Comparison of ENCODE assay signal across 8 mouse cellular contexts in the genomic region with DNA sequence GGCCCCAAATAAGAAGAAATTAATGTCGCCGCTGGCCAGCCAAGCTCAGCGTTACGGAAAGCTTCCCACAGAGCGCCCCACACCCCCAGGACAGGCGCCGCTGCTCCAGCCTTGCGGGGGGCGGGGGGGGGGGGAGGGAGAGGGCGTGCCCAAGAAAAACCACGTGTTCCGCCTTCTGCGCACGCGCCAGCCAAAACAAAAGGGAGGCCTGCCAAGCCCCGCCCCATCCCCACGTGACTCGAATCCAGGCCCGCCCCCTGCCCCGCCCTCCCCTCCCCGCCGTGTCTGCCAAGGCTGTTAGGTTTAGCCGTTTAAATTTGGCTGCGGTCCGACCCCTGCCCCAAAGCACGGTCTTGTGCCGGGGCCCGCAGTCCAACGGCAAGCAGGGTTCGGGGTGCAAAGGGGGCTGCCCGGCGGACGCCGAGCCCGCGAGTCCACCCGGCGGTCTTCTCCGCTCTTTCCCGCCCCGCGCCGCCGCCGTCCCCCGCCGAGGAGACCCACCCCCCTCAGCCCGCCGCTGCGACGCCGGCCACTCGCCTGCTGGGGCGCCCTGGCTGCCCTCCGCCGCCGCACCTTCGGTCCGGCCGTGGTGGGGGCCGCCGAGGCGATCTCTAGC. TPM values are rescaled to one million over a fixed set of nuclear protein-coding genes. Genes with fewer than 3 reads are reported as not detected.
DNase-seq lines count a peak whose midpoint lies in the region; ATAC-seq and TF ChIP-seq lines count a peak whose summit lies in the region.

No protein-coding gene starts in this region.

- no peak for TF ChIP-seq EP300 in heart, adult 2 months (IDR thresholded peaks at IDR 0.05; ENCODE audit: insufficient read depth, low read depth, low read length)

- intact Hi-C loops in heart, adult 2 months (cut with DNase I) = loop anchor here (2.0 to 5.0 kb wide), 4 partner anchors 35 to 116 kb away; partner anchors contain the start of genes Acadl and Rpe

- peaks cover 7% of the 10 kb centered on the region for H3K27me3 ChIP-seq in embryonic facial prominence, embryonic 13.5 days
- H3K27me3 ChIP-seq in heart, adult 2 months (ENCODE audit: control insufficient read depth, insufficient read depth, low read length) = no peaks in the 10 kb centered on the region
- peaks cover 6% of the 10 kb centered on the region; the same call in 1 of the 2 replicates for H3K27me3 ChIP-seq in limb, embryonic 13.5 days
- no peaks in the 10 kb centered on the region for H3K27me3 ChIP-seq in midbrain, embryonic 15.5 days (replicated peaks)

- under 1% methylated on average over 45 of the region's 63 CpGs for WGBS in embryonic facial prominence, embryonic 13.5 days
- WGBS in heart, adult 2 months = 1% methylated on average over 45 of the region's 63 CpGs
- under 1% methylated on average over 57 of the region's 63 CpGs for WGBS in limb, embryonic 13.5 days
- under 1% methylated on average over 57 of the region's 63 CpGs for WGBS in midbrain, embryonic 15.5 days

- peak; percentile 84 for ATAC-seq in embryonic facial prominence, embryonic 13.5 days (ENCODE audit: insufficient number of reproducible peaks, insufficient read depth, low FRiP score, low TSS enrichment, low read depth)
- peak; percentile 88 for ATAC-seq in limb, embryonic 13.5 days (ENCODE audit: low FRiP score, low read depth)
- peak; percentile 91 for ATAC-seq in midbrain, embryonic 15.5 days (replicated peaks)

- H3K4me3 ChIP-seq in embryonic facial prominence, embryonic 13.5 days = peak overlapping the region; percentile 76
- peak overlapping the region; percentile 80 for H3K4me3 ChIP-seq in heart, adult 2 months
- peak overlapping the region; percentile 74 for H3K4me3 ChIP-seq in limb, embryonic 13.5 days
- H3K4me3 ChIP-seq in midbrain, embryonic 15.5 days = peak overlapping the region; percentile 78

- H3K9ac ChIP-seq in embryonic facial prominence, embryonic 13.5 days = peak overlapping the region; percentile 90
- peak overlapping the region; percentile 99 for H3K9ac ChIP-seq in heart, adult 2 months (ENCODE audit: low read depth, low read length)
- peak overlapping the region; percentile 92 for H3K9ac ChIP-seq in limb, embryonic 13.5 days
- H3K9ac ChIP-seq in midbrain, embryonic 15.5 days = peak overlapping the region; percentile 76

- DNase-seq in 416B (ENCODE audit: low read depth) = peak; percentile 92
- DNase-seq in adrenal gland, postnatal 4 days (ENCODE audit: low spot score in 2 of 2) = peak; percentile 93 to 96
- peak; percentile 92 to 94 for DNase-seq in heart, adult 2 months
- DNase-seq in kidney, adult 9 months = peak; percentile 91
- peak; percentile 85 to 89 for DNase-seq in spleen, adult 18-20 months

- peak; percentile 79 for TF ChIP-seq POLR2A in heart, adult 2 months (IDR thresholded peaks at IDR 0.05; ENCODE audit: insufficient read depth, low read depth, low read length)

- H3K4me1 ChIP-seq in embryonic facial prominence, embryonic 13.5 days = peaks cover 12% of the 10 kb centered on the region
- H3K4me1 ChIP-seq in heart, adult 2 months (ENCODE audit: control insufficient read depth, insufficient read depth, low read length) = peaks cover 5% of the 10 kb centered on the region
- H3K4me1 ChIP-seq in limb, embryonic 13.5 days = peaks cover 16% of the 10 kb centered on the region
- peaks cover 34% of the 10 kb centered on the region for H3K4me1 ChIP-seq in midbrain, embryonic 15.5 days

- H3K36me3 ChIP-seq in embryonic facial prominence, embryonic 13.5 days = no peaks in the 10 kb centered on the region
- H3K36me3 ChIP-seq in heart, adult 2 months (ENCODE audit: control insufficient read depth, insufficient read depth, low read length) = peaks cover 8% of the 10 kb centered on the region
- no peaks in the 10 kb centered on the region for H3K36me3 ChIP-seq in limb, embryonic 13.5 days
- no peaks in the 10 kb centered on the region for H3K36me3 ChIP-seq in midbrain, embryonic 15.5 days (replicated peaks)

- TF ChIP-seq CTCF in heart, adult 2 months (IDR thresholded peaks at IDR 0.05) = peak; percentile 37

- H3K79me2 ChIP-seq in heart, adult 2 months (replicated peaks; ENCODE audit: control insufficient read depth, insufficient read depth, low read length) = 0 out of 2 replicates have a peak, but pooled peaks cover 1% of the 10 kb centered on the region

- H3K9me3 ChIP-seq in embryonic facial prominence, embryonic 13.5 days = no peaks in the 10 kb centered on the region
- H3K9me3 ChIP-seq in limb, embryonic 13.5 days = no peaks in the 10 kb centered on the region
- no peaks in the 10 kb centered on the region for H3K9me3 ChIP-seq in midbrain, embryonic 15.5 days

- peak overlapping the region; percentile 68 for H3K4me2 ChIP-seq in embryonic facial prominence, embryonic 13.5 days
- H3K4me2 ChIP-seq in limb, embryonic 13.5 days (replicated peaks) = peak overlapping the region; percentile 79
- H3K4me2 ChIP-seq in midbrain, embryonic 15.5 days = peak overlapping the region; percentile 80

- H3K27ac ChIP-seq in embryonic facial prominence, embryonic 13.5 days = peak overlapping the region; percentile 98
- peak overlapping the region; percentile 98 for H3K27ac ChIP-seq in heart, adult 2 months
- peak overlapping the region; percentile 98 for H3K27ac ChIP-seq in limb, embryonic 13.5 days
- peak overlapping the region; percentile 99 for H3K27ac ChIP-seq in midbrain, embryonic 15.5 days

RNA-seq across cellular contexts. Expression of gene Kansl1l, which starts 0.4 kb away (rescaled TPM):
- 10 to 100 TPM; 25.4 to 26.1 TPM for total RNA-seq in adrenal gland, postnatal 4 days (2021)
- 21.7 and 23.1 TPM in 2 replicates for polyA plus RNA-seq in embryonic facial prominence, embryonic 13.5 days (2015; fragmentation: Nextera tagmentation; extraction: Ambion mirVana)
- 10 to 100 TPM; 22.9 to 23.4 TPM for total RNA-seq in heart, adult 2 months (2021)
- 5.1 and 9.5 TPM in 2 replicates for polyA plus RNA-seq in heart, adult 2 months (2012; rRNA removed)
- 20.3 and 22.4 TPM in 2 replicates for polyA plus RNA-seq in limb, embryonic 13.5 days (2015; fragmentation: Nextera tagmentation; extraction: Ambion mirVana)
- 11.7 and 13.1 TPM in 2 replicates for polyA plus RNA-seq in midbrain, embryonic 15.5 days (2015; fragmentation: Nextera tagmentation; extraction: Ambion mirVana)

RNA-seq across cellular contexts. Expression of gene Acadl, which starts 46.1 kb away (rescaled TPM):
- total RNA-seq in adrenal gland, postnatal 4 days (2021) = 100 to 1,000 TPM; 425 to 522 TPM
- 53.5 and 65.6 TPM in 2 replicates for polyA plus RNA-seq in embryonic facial prominence, embryonic 13.5 days (2015; fragmentation: Nextera tagmentation; extraction: Ambion mirVana)
- 1,000 to 10,000 TPM; 1,007 to 1,201 TPM for total RNA-seq in heart, adult 2 months (2021)
- 327 and 489 TPM in 2 replicates for polyA plus RNA-seq in heart, adult 2 months (2012; rRNA removed)
- polyA plus RNA-seq in limb, embryonic 13.5 days (2015; fragmentation: Nextera tagmentation; extraction: Ambion mirVana) = 75.8 and 83.4 TPM in 2 replicates
- 34.6 and 39.7 TPM in 2 replicates for polyA plus RNA-seq in midbrain, embryonic 15.5 days (2015; fragmentation: Nextera tagmentation; extraction: Ambion mirVana)

Comparison
In these comparisons a context has a peak if more than half of its experiments do, and no peak if none do; other contexts are left out.
1. Peak in every context shown above with its lines: DNase-seq, ATAC-seq, H3K4me3 ChIP-seq and H3K27ac ChIP-seq.